Mouse (Mus musculus) stomach, postnatal 0 days (tissue): Measurements from ENCODE around the gene Scel.

Source experiments
- CTCF ChIP-seq: IDR thresholded peaks from 2 replicates; pipeline ENCODE4 v1.5.1; 2016; ENCODE audit warnings: antibody characterized with exemption, low read depth, mild to moderate bottlenecking, moderate library complexity
- EP300 ChIP-seq: optimal IDR thresholded peaks from 2 replicates; pipeline ENCODE3; 2016; ENCODE audit warnings: antibody characterized with exemption

- TF ChIP-seq CTCF: no peak
- TF ChIP-seq EP300: no peak
Observed at GRCm38 (mm10) chr14:103651562-103651961, 138.4 kb downstream of the Scel start.
